Mouse (Mus musculus) CH12.LX (cell line): ENCODE results near the gene Nos1. TPM values are rescaled to one million over a fixed set of nuclear protein-coding genes. Genes with fewer than 3 reads are reported as not detected.

Experiments used
- DNase-seq: peaks from one replicate; pipeline ENCODE4 v3.0.0-alpha.2; 2013; ENCODE audit errors: extremely low read depth
- H3K27ac ChIP-seq: 2 replicates; pipeline ENCODE4 v1.5.1; 2012; ENCODE audit warnings: low read depth, mild to moderate bottlenecking, control low read depth, moderate library complexity; ENCODE audit not compliant: insufficient read depth
- H3K27me3 ChIP-seq: replicated peaks from 2 replicates; pipeline ENCODE3; 2012; ENCODE audit warnings: inconsistent platforms
- H3K36me3 ChIP-seq, 2 experiments: replicated peaks in 1 of 2; 2 replicates each; pipeline versions ENCODE3 to v1.6.1; 2012; ENCODE audit warnings: inconsistent platforms in 1 of 2, low read length in 1 of 2, mild to moderate bottlenecking in 1 of 2, mixed read lengths in 1 of 2, moderate library complexity in 1 of 2; ENCODE audit not compliant: control insufficient read depth in 1 of 2, insufficient read depth in 1 of 2
- H3K4me1 ChIP-seq, 2 experiments: 2 replicates each; pipeline ENCODE4 v1.6.1; 2012; ENCODE audit warnings: inconsistent platforms in 1 of 2, moderate library complexity in 1 of 2; ENCODE audit not compliant: insufficient read depth in 2 of 2, control insufficient read depth in 1 of 2
- H3K4me2 ChIP-seq: 2 replicates; pipeline ENCODE4 v1.6.1; 2012; ENCODE audit warnings: low read depth, mild to moderate bottlenecking, control low read depth; ENCODE audit not compliant: poor library complexity, insufficient read depth, severe bottlenecking
- H3K4me3 ChIP-seq, 3 experiments: fragments of 150-350 bp in 1 of 3; sonication (generic) in 1 of 3; replicated peaks in 1 of 3; 2 replicates each; pipeline versions ENCODE3 to v1.5.1; 2011 to 2012; ENCODE audit warnings: low read depth in 2 of 3, low read length in 2 of 3, mild to moderate bottlenecking in 2 of 3, moderate library complexity in 2 of 3, control low read depth in 1 of 3, improper control_type of control experiment in 1 of 3, inconsistent platforms in 1 of 3, mixed read lengths in 1 of 3; ENCODE audit not compliant: poor library complexity in 1 of 3
- H3K79me2 ChIP-seq: replicated peaks from 2 replicates; pipeline ENCODE4 v1.6.1; 2012; ENCODE audit warnings: mild to moderate bottlenecking, moderate library complexity; ENCODE audit not compliant: control insufficient read depth, poor library complexity, insufficient read depth, severe bottlenecking; ENCODE audit errors: extremely low read depth
- H3K9ac ChIP-seq: 2 replicates; pipeline ENCODE4 v1.6.1; 2012; ENCODE audit warnings: low read depth, mild to moderate bottlenecking, control low read depth, moderate library complexity; ENCODE audit not compliant: insufficient read depth
- H3K9me3 ChIP-seq: replicated peaks from 2 replicates; pipeline ENCODE3; 2012; ENCODE audit warnings: low read length, inconsistent platforms, mixed read lengths
- BHLHE40 ChIP-seq: IDR thresholded peaks from 2 replicates; pipeline ENCODE4 v1.6.1; 2011; ENCODE audit warnings: mild to moderate bottlenecking, low read depth, low read length, improper control_type of control experiment
- CHD2 ChIP-seq: IDR thresholded peaks from 2 replicates; pipeline ENCODE4 v1.6.1; 2011; ENCODE audit warnings: low read length, improper control_type of control experiment
- CTCF ChIP-seq, 2 experiments: IDR thresholded peaks in 1 of 2; conservative IDR thresholded peaks in 1 of 2; 2 replicates each; pipeline ENCODE4 v1.5.1; 2011 to 2012; ENCODE audit warnings: low read depth in 2 of 2, low read length in 2 of 2, improper control_type of control experiment in 1 of 2, inconsistent platforms in 1 of 2, mild to moderate bottlenecking in 1 of 2, moderate library complexity in 1 of 2
- E2F4 ChIP-seq: IDR thresholded peaks from 2 replicates; pipeline ENCODE4 v1.6.1; 2011; ENCODE audit warnings: low read depth, low read length, improper control_type of control experiment; ENCODE audit not compliant: insufficient replicate concordance
- ELF1 ChIP-seq: IDR thresholded peaks from 2 replicates; pipeline ENCODE4 v1.6.1; 2014; ENCODE audit warnings: low read depth, mild to moderate bottlenecking, inconsistent platforms, low read length, improper control_type of control experiment
- EP300 ChIP-seq: IDR thresholded peaks from 2 replicates; pipeline ENCODE4 v1.6.1; 2011; ENCODE audit warnings: low read length, improper control_type of control experiment
- ETS1 ChIP-seq: conservative IDR thresholded peaks from 2 replicates; pipeline ENCODE4 v1.6.1; 2012; ENCODE audit warnings: low read depth, mild to moderate bottlenecking, inconsistent platforms, low read length, improper control_type of control experiment, moderate library complexity
- GABPA ChIP-seq: IDR thresholded peaks from 2 replicates; pipeline ENCODE4 v1.6.1; 2012; ENCODE audit warnings: low read depth, low read length, improper control_type of control experiment, inconsistent platforms; ENCODE audit not compliant: insufficient replicate concordance
- HCFC1 ChIP-seq: IDR thresholded peaks from 2 replicates; pipeline ENCODE4 v1.6.1; 2012; ENCODE audit warnings: low read depth, mild to moderate bottlenecking, inconsistent platforms, low read length, improper control_type of control experiment
- IRF4 ChIP-seq: IDR thresholded peaks from 2 replicates; pipeline ENCODE4 v1.6.1; 2014; ENCODE audit warnings: low read depth, mild to moderate bottlenecking, inconsistent platforms, low read length, improper control_type of control experiment
- KAT2A ChIP-seq: IDR thresholded peaks from 2 replicates; pipeline ENCODE4 v1.6.1; 2012; ENCODE audit warnings: low read length, improper control_type of control experiment, inconsistent platforms; ENCODE audit not compliant: insufficient replicate concordance
- MAFK ChIP-seq: IDR thresholded peaks from 2 replicates; pipeline ENCODE4 v1.6.1; 2011; ENCODE audit warnings: low read length, improper control_type of control experiment; ENCODE audit not compliant: insufficient replicate concordance
- MAZ ChIP-seq: IDR thresholded peaks from 2 replicates; pipeline ENCODE4 v1.6.1; 2012; ENCODE audit warnings: low read depth, mild to moderate bottlenecking, inconsistent platforms, low read length, improper control_type of control experiment, moderate library complexity
- MEF2A ChIP-seq: IDR thresholded peaks from 2 replicates; pipeline ENCODE4 v1.6.1; 2014; ENCODE audit warnings: low read depth, mild to moderate bottlenecking, inconsistent platforms, low read length, improper control_type of control experiment, borderline replicate concordance
- MYC ChIP-seq: IDR thresholded peaks from 2 replicates; pipeline ENCODE4 v1.6.1; 2011; ENCODE audit warnings: low read depth, mild to moderate bottlenecking, improper control_type of control experiment, low read length
- NRF1 ChIP-seq: IDR thresholded peaks from 2 replicates; pipeline ENCODE4 v1.6.1; 2014; ENCODE audit warnings: low read depth, mild to moderate bottlenecking, inconsistent platforms, low read length, improper control_type of control experiment, moderate library complexity
- PAX5 ChIP-seq: IDR thresholded peaks from 2 replicates; pipeline ENCODE4 v1.6.1; 2012; ENCODE audit warnings: low read length, inconsistent platforms, mixed read lengths
- POLR2A ChIP-seq: IDR thresholded peaks from 2 replicates; pipeline ENCODE4 v1.6.1; 2011; ENCODE audit warnings: low read depth, mild to moderate bottlenecking, improper control_type of control experiment, low read length
- POLR2AphosphoS2 ChIP-seq: IDR thresholded peaks from 2 replicates; pipeline ENCODE4 v1.6.1; 2011; ENCODE audit warnings: low read depth, low read length, improper control_type of control experiment
- RAD21 ChIP-seq: IDR thresholded peaks from 2 replicates; pipeline ENCODE4 v1.6.1; 2011; ENCODE audit warnings: low read depth, mild to moderate bottlenecking, low read length, improper control_type of control experiment, moderate library complexity
- RCOR1 ChIP-seq: conservative IDR thresholded peaks from 2 replicates; pipeline ENCODE4 v1.6.1; 2012; ENCODE audit warnings: low read depth, mild to moderate bottlenecking, inconsistent platforms, low read length, improper control_type of control experiment
- SIN3A ChIP-seq: IDR thresholded peaks from 2 replicates; pipeline ENCODE4 v1.6.1; 2012; ENCODE audit warnings: low read length, improper control_type of control experiment, inconsistent platforms
- SMC3 ChIP-seq: IDR thresholded peaks from 2 replicates; pipeline ENCODE4 v1.6.1; 2011; ENCODE audit warnings: low read depth, low read length, improper control_type of control experiment
- TBP ChIP-seq: conservative IDR thresholded peaks from 2 replicates; pipeline ENCODE4 v1.6.1; 2011; ENCODE audit warnings: low read depth, low read length, improper control_type of control experiment
- UBTF ChIP-seq: IDR thresholded peaks from 2 replicates; pipeline ENCODE4 v1.6.1; 2012; ENCODE audit warnings: low read depth, mild to moderate bottlenecking, inconsistent platforms, low read length, improper control_type of control experiment, moderate library complexity
- ZC3H11A ChIP-seq: IDR thresholded peaks from 2 replicates; pipeline ENCODE4 v1.6.1; 2012; ENCODE audit warnings: low read depth, mild to moderate bottlenecking, inconsistent platforms, low read length, improper control_type of control experiment
- ZMIZ1 ChIP-seq: IDR thresholded peaks from 2 replicates; pipeline ENCODE4 v1.6.1; 2012; ENCODE audit warnings: low read depth, mild to moderate bottlenecking, inconsistent platforms, low read length, improper control_type of control experiment
- ZNF384 ChIP-seq: IDR thresholded peaks from 2 replicates; pipeline ENCODE4 v1.6.1; 2012; ENCODE audit warnings: low read depth, low read length, improper control_type of control experiment, inconsistent platforms
- dilution Hi-C: fragments of 300-500 bp; cut with MboI; formaldehyde crosslinking; loops from 2 replicates; pipeline ENCODE4 v1.14.3; 2020; ENCODE audit warnings: low sequenced_read_pairs; ENCODE audit not compliant: extremely low pct_unique_long_range_greater_than_20kb, extremely low pct_ligation_motif_present
- in situ Hi-C: fragments of 300-500 bp; cut with MboI; formaldehyde crosslinking; loops from 3 replicates; pipeline ENCODE4 v1.14.3; 2019; ENCODE audit warnings: low sequenced_read_pairs, low pct_ligation_motif_present, low pct_unique_long_range_greater_than_20kb, mixed read lengths
- polyA plus RNA-seq: library from polyadenylated mRNA; unstranded; fragments of >175 nt; gene quantifications from 2 replicates; pipeline ENCODE4 v1.2.1, GENCODE M21; 2012; ENCODE audit warnings: low read depth; ENCODE audit not compliant: insufficient read length
- total RNA-seq, 2 experiments: library from RNA; depleted of rRNA; stranded (reverse); fragments of 300-350 nt in 1 of 2; fragments of >200 nt in 1 of 2; gene quantifications; 2 replicates each; pipeline ENCODE4 v1.2.3; 2012 to 2014

Gene Nos1
- total and polyA plus RNA-seq, 3 experiments: 2.4 to 17.0 (median 5.6) TPM

DNA sequence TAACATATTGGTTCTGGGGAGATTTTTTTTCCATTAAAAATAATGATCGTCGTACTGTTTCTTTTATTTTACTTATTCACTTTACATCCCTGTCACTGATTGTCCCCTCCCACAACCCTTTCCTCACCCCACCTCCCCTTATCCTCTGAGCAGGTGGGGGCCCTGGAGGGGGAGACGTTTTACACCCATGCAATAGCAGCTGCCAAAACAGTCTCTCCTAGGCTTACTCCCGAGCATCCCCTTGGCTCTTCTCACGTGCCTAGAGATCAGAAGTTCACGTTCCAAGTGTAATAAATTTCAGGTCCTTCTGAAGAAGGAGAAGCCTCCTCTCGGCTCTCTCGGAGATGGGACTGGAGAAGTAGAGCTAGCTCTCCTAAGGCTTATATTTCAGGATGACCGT lies 20.0 kb downstream of the Nos1 start:
- H3K9me3 ChIP-seq: no peaks in the 10 kb centered on the region
- in situ Hi-C loops: no loop called here
- no peak overlapping the region for H3K4me3 ChIP-seq
- no peaks in the 10 kb centered on the region for H3K36me3 ChIP-seq
- peaks cover 0 to 5% of the 10 kb centered on the region in 2 experiments; a peak in 2 of 4 replicates for H3K4me1 ChIP-seq
- H3K27ac ChIP-seq: no peak overlapping the region
- no peaks in the 10 kb centered on the region for H3K27me3 ChIP-seq
- no peaks in the 10 kb centered on the region for H3K79me2 ChIP-seq
- TF ChIP-seq CHD2 (no peak), MAZ (no peak), ZMIZ1 (no peak), EP300 (no peak), SMC3 (no peak), E2F4 (no peak), HCFC1 (no peak), RCOR1 (no peak)
- TF ChIP-seq, all 38 proteins: peak for 0
- dilution Hi-C loops: no loop called here
- Histone ChIP-seq H3K9ac (no peak overlapping the region), H3K4me2 (no peak overlapping the region)
- DNase-seq: no peak

DNA sequence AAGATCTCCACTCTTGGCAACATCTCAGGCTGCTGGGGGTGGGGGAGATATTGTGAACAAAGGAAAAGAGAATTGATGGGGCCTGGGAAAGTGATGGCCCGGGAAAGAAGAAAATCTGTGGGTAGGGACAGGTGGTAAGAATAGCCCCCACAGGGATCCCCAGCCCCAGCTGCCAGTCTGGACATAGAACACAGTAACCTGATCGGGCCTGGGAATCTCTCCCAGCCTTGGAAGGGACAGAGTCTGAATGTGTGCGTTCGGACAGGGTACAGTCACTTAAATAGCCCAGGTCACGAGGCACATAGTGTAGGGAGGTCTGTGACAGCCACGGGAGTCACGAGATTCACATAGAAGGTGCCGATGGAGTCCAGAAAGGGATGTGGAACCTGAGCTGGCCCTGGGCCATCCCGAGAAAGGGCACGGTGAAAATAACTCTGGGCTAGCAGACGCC lies 21.3 kb downstream of the Nos1 start:
- no peak overlapping the region for H3K4me2 ChIP-seq

DNA sequence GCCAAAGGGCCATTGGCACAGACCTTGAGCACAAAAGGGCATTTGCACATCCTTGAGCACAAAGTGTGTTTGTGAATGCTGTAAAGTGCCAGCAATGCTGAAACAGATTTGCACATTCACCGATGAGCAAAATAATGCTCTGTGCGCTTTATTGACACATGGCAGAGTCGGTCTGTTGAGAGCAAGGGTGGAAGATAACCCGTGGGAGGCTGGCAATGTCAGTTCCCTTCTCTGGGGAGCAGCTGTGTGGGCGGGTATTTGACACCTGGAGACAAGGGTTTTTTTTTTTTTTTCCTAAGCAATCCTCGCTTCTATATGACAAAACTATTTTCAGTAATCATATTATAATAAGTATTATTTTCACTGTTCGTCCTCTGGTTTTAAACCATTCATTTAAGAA lies 22.7 kb downstream of the Nos1 start:
- no peak overlapping the region for H3K4me3 ChIP-seq
- dilution Hi-C loops (no loop called here), in situ Hi-C loops (no loop called here)
- H3K79me2 ChIP-seq: no peaks in the 10 kb centered on the region
- H3K27me3 ChIP-seq: no peaks in the 10 kb centered on the region
- peak; percentile 17 for DNase-seq
- peaks cover 0 to 5% of the 10 kb centered on the region in 2 experiments; a peak in 2 of 4 replicates for H3K4me1 ChIP-seq
- H3K27ac ChIP-seq: no peak overlapping the region
- H3K9me3 ChIP-seq: no peaks in the 10 kb centered on the region
- H3K9ac ChIP-seq: no peak overlapping the region
- H3K36me3 ChIP-seq: no peaks in the 10 kb centered on the region
- H3K4me2 ChIP-seq: no peak overlapping the region
- TF ChIP-seq SIN3A: no peak
- no peak for TF ChIP-seq HCFC1
- no peak for TF ChIP-seq TBP
- no peak for TF ChIP-seq GABPA
- TF ChIP-seq ZNF384: peak; percentile 79
- 0 out of 2 replicates have a peak, but pooled peaks have one; percentile 8 for TF ChIP-seq EP300
- TF ChIP-seq CTCF (conservative IDR thresholded peaks at IDR 0.05 in 1 of 2, IDR thresholded peaks at IDR 0.05 in 1 of 2; ENCODE audit: low read depth in 2 of 2, low read length in 2 of 2): no peak
- TF ChIP-seq IRF4: no peak
- no peak for TF ChIP-seq UBTF
- TF ChIP-seq NRF1: no peak
- TF ChIP-seq MEF2A: no peak
- no peak for TF ChIP-seq BHLHE40
- no peak for TF ChIP-seq POLR2A
- TF ChIP-seq E2F4: no peak
- TF ChIP-seq RAD21: no peak
- no peak for TF ChIP-seq ZC3H11A

More for the DNA sequence above, 21.3 kb downstream of the Nos1 start:
- TF ChIP-seq MAFK (no peak), POLR2AphosphoS2 (no peak), UBTF (no peak), BHLHE40 (no peak), ZC3H11A (no peak), E2F4 (no peak), MAZ (no peak), KAT2A (no peak), GABPA (no peak), CHD2 (no peak), ETS1 (no peak), PAX5 (no peak), SMC3 (no peak), NRF1 (no peak), ELF1 (no peak), MYC (no peak)
- TF ChIP-seq, all 38 proteins: peak for 0
- Histone ChIP-seq H3K27me3 (no peaks in the 10 kb centered on the region), H3K79me2 (no peaks in the 10 kb centered on the region), H3K9me3 (no peaks in the 10 kb centered on the region), H3K27ac (no peak overlapping the region), H3K4me1 (peaks cover 0 to 5% of the 10 kb centered on the region in 2 experiments; a peak in 2 of 4 replicates), H3K36me3 (no peaks in the 10 kb centered on the region), H3K4me3 (no peak overlapping the region), H3K9ac (no peak overlapping the region)
- dilution Hi-C loops (no loop called here), in situ Hi-C loops (no loop called here)
- DNase-seq: no peak
